30 mouse cellular contexts compared by ENCODE assay signal in genomic region chr14:73614961-73615360, GRCm38 (mm10). TPM values are rescaled to one million over a fixed set of nuclear protein-coding genes. Genes with fewer than 3 reads are reported as not detected.
"Had no signal": no experiment of that assay in that cellular context is flagged by ENCODE, and none has a peak within 500 bp of the region (broad histone marks: within the 10 kb centered on the region; RNA-seq: fewer than 3 reads in every experiment).

No protein-coding gene starts in this region.

RNA-seq across cellular contexts. Expression of gene Gm21750, which starts 46.1 kb away (rescaled TPM):
- total RNA-seq: common myeloid progenitor, adult 5-6 weeks; forebrain, postnatal 0 days; gastrocnemius, adult 18-20 months; gastrocnemius, adult 2 months; gastrocnemius, adult 8-10 months; gastrocnemius, postnatal 10 days; gastrocnemius, postnatal 14 days; gastrocnemius, postnatal 25 days; gastrocnemius, postnatal 36 days; gastrocnemius, postnatal 4 days; granulocyte monocyte progenitor cell, adult 5-6 weeks; heart, adult 18-20 months; heart, adult 2 months had no signal
- polyA plus RNA-seq: cortical plate, adult 2 months; embryonic facial prominence, embryonic 10.5 days; embryonic facial prominence, embryonic 11.5 days; embryonic facial prominence, embryonic 12.5 days; embryonic facial prominence, embryonic 13.5 days; embryonic facial prominence, embryonic 14.5 days; embryonic facial prominence, embryonic 15.5 days; erythroblast, embryonic 14.5 days; forebrain, embryonic 10.5 days; forebrain, embryonic 11.5 days; forebrain, embryonic 12.5 days; forebrain, embryonic 13.5 days; forebrain, embryonic 14.5 days; forebrain, embryonic 15.5 days; forebrain, embryonic 16.5 days; forebrain, postnatal 0 days; frontal cortex, adult 2 months; gonadal fat pad, adult 2 months; heart, adult 2 months had no signal
